Mouse (Mus musculus): ENCODE results near the gene Ppm1n. TPM values are rescaled to one million over a fixed set of nuclear protein-coding genes. Genes with fewer than 3 reads are reported as not detected.

The Ppm1n gene
- polyA plus RNA-seq (2021) = 0.14 TPM

GRCm38 (mm10) chr7:19279581-19280114, at the start of gene Ppm1n:
Ppm1n (minus strand) TSS chr7:19280064.
- ATAC-seq (no peak), DNase-seq (ENCODE audit: low read depth, low spot score) (no peak)
- POLR2A ChIA-PET = no interaction called here
- CTCF ChIA-PET = interaction anchor here (1.1 to 3.9 kb wide), 4 partner anchors 13 to 102 kb away, joined by 3 to 37 read pairs (median 4); no protein-coding TSS in a partner anchor
- in situ Hi-C loops (cut with MboI; ENCODE audit: low pct_unique_long_range_greater_than_20kb) = loop anchor here (5.0 to 10.0 kb wide), 2 partner anchors 47 to 115 kb away; partner anchors contain the start of gene Gipr
- TF ChIP-seq CTCF (IDR thresholded peaks at IDR 0.05) = no peak
- peaks cover 10% of the 10 kb centered on the region for H3K27me3 ChIP-seq

GRCm38 (mm10) chr7:19328425-19328824, 48.6 kb upstream of the Ppm1n start:
- DNase-seq (ENCODE audit: low read depth, low spot score) = no peak
- ChIA-PET POLR2A (interaction anchor here (0.7 to 1.3 kb wide), 3 partner anchors 9 to 20 kb away, joined by 3 to 4 read pairs (median 4); no protein-coding TSS in a partner anchor), CTCF (interaction anchor here (1.1 to 1.5 kb wide), 2 partner anchors 14 to 24 kb away, joined by 3 to 4 read pairs; no protein-coding TSS in a partner anchor)
- in situ Hi-C loops (cut with MboI; ENCODE audit: low pct_unique_long_range_greater_than_20kb) = no loop called here
- no peaks in the 10 kb centered on the region for H3K27me3 ChIP-seq
- ATAC-seq = no peak
- no peak for TF ChIP-seq CTCF (IDR thresholded peaks at IDR 0.05)

GRCm38 (mm10) chr7:19327782-19328181, 47.9 kb upstream of the Ppm1n start:
- ChIA-PET CTCF (interaction anchor here (1.1 to 1.5 kb wide), 3 partner anchors 14 to 24 kb away, joined by 3 to 4 read pairs (median 4); partner anchors contain the start of gene Fosb), POLR2A (interaction anchor here (1.1 to 1.3 kb wide), 2 partner anchors 10 to 19 kb away, joined by 3 to 4 read pairs; no protein-coding TSS in a partner anchor)
- H3K27me3 ChIP-seq = no peaks in the 10 kb centered on the region
- ATAC-seq (no peak), DNase-seq (ENCODE audit: low read depth, low spot score) (no peak)
- TF ChIP-seq CTCF (IDR thresholded peaks at IDR 0.05) = no peak
- in situ Hi-C loops (cut with MboI; ENCODE audit: low pct_unique_long_range_greater_than_20kb) = no loop called here

- peak; percentile 73 for ATAC-seq
- POLR2A ChIA-PET = interaction anchor here (1.1 to 1.3 kb wide), 2 partner anchors 10 to 18 kb away, joined by 3 to 4 read pairs; no protein-coding TSS in a partner anchor
- no peaks in the 10 kb centered on the region for H3K27me3 ChIP-seq
- TF ChIP-seq CTCF (IDR thresholded peaks at IDR 0.05) = no peak
- DNase-seq (ENCODE audit: low read depth, low spot score) = no peak
- in situ Hi-C loops (cut with MboI; ENCODE audit: low pct_unique_long_range_greater_than_20kb) = no loop called here
- CTCF ChIA-PET = interaction anchor here (1.1 kb wide), 2 partner anchors 17 to 23 kb away, joined by 3 to 4 read pairs; partner anchors contain the start of gene Fosb
Observed at GRCm38 (mm10) chr7:19327128-19327527, 47.3 kb upstream of the Ppm1n start.

- in situ Hi-C loops (cut with MboI; ENCODE audit: low pct_unique_long_range_greater_than_20kb) = no loop called here
- TF ChIP-seq CTCF (IDR thresholded peaks at IDR 0.05) = no peak
- ATAC-seq = no peak
Observed at GRCm38 (mm10) chr7:19326359-19326758, 46.5 kb upstream of the Ppm1n start.

GRCm38 (mm10) chr7:19325262-19326199, 45.7 kb upstream of the Ppm1n start:
- no peaks in the 10 kb centered on the region for H3K27me3 ChIP-seq
- no peak for DNase-seq (ENCODE audit: low read depth, low spot score)
- in situ Hi-C loops (cut with MboI; ENCODE audit: low pct_unique_long_range_greater_than_20kb) = no loop called here
- ChIA-PET POLR2A (no interaction called here), CTCF (no interaction called here)
- ATAC-seq = no peak
- TF ChIP-seq CTCF (IDR thresholded peaks at IDR 0.05) = no peak

More at GRCm38 (mm10) chr7:19326359-19326758, 46.5 kb upstream of the Ppm1n start:
- ChIA-PET POLR2A (interaction anchor here (0.9 kb wide), 1 partner anchor 9 kb away, joined by 3 read pairs; no protein-coding TSS in a partner anchor), CTCF (no interaction called here)
- no peak for DNase-seq (ENCODE audit: low read depth, low spot score)
- no peaks in the 10 kb centered on the region for H3K27me3 ChIP-seq

GRCm38 (mm10) chr7:19324221-19324620, 44.4 kb upstream of the Ppm1n start:
- no peaks in the 10 kb centered on the region for H3K27me3 ChIP-seq
- in situ Hi-C loops (cut with MboI; ENCODE audit: low pct_unique_long_range_greater_than_20kb) = no loop called here
- ATAC-seq (no peak), DNase-seq (ENCODE audit: low read depth, low spot score) (no peak)
- POLR2A ChIA-PET = no interaction called here
- CTCF ChIA-PET = no interaction called here
- TF ChIP-seq CTCF (IDR thresholded peaks at IDR 0.05) = no peak

GRCm38 (mm10) chr7:19322489-19322888, 42.6 kb upstream of the Ppm1n start:
- no peak for TF ChIP-seq CTCF (IDR thresholded peaks at IDR 0.05)
- ChIA-PET POLR2A (no interaction called here), CTCF (interaction anchor here (2.5 kb wide), 1 partner anchor 20 kb away, joined by 8 read pairs; no protein-coding TSS in a partner anchor)
- in situ Hi-C loops (cut with MboI; ENCODE audit: low pct_unique_long_range_greater_than_20kb) = no loop called here
- DNase-seq (ENCODE audit: low read depth, low spot score) (no peak), ATAC-seq (no peak)
- no peaks in the 10 kb centered on the region for H3K27me3 ChIP-seq

GRCm38 (mm10) chr7:19321464-19321863, 41.6 kb upstream of the Ppm1n start:
- no peak for ATAC-seq
- ChIA-PET POLR2A (no interaction called here), CTCF (interaction anchor here (2.5 kb wide), 1 partner anchor 21 kb away, joined by 8 read pairs; no protein-coding TSS in a partner anchor)
- DNase-seq (ENCODE audit: low read depth, low spot score) = no peak
- no peak for TF ChIP-seq CTCF (IDR thresholded peaks at IDR 0.05)
- H3K27me3 ChIP-seq = no peaks in the 10 kb centered on the region
- in situ Hi-C loops (cut with MboI; ENCODE audit: low pct_unique_long_range_greater_than_20kb) = no loop called here

- ATAC-seq (no peak), DNase-seq (ENCODE audit: low read depth, low spot score) (no peak)
- no peaks in the 10 kb centered on the region for H3K27me3 ChIP-seq
- in situ Hi-C loops (cut with MboI; ENCODE audit: low pct_unique_long_range_greater_than_20kb) = no loop called here
- no peak for TF ChIP-seq CTCF (IDR thresholded peaks at IDR 0.05)
- POLR2A ChIA-PET = no interaction called here
- CTCF ChIA-PET = no interaction called here
Observed at GRCm38 (mm10) chr7:19320637-19321036, 40.8 kb upstream of the Ppm1n start.

All from Patski (cell line).